Mouse (Mus musculus) ES-Bruce4 (cell line): ENCODE measurements at regions not wholly inside any gene's neighbourhood (a gene's known extent, or its start where the extent isn't known, plus 50 kb on each side); places are given as distances from the start of the nearest gene placed in this dataset.

Experiments used
- CTCF ChIP-seq: IDR thresholded peaks from one replicate; pipeline ENCODE4 v1.8.1; 2011; ENCODE audit warnings: low read depth, low read length
- EP300 ChIP-seq: IDR thresholded peaks from 2 replicates; pipeline ENCODE4 v1.6.1; 2011; ENCODE audit warnings: low read depth, low read length; ENCODE audit not compliant: insufficient read depth

DNA sequence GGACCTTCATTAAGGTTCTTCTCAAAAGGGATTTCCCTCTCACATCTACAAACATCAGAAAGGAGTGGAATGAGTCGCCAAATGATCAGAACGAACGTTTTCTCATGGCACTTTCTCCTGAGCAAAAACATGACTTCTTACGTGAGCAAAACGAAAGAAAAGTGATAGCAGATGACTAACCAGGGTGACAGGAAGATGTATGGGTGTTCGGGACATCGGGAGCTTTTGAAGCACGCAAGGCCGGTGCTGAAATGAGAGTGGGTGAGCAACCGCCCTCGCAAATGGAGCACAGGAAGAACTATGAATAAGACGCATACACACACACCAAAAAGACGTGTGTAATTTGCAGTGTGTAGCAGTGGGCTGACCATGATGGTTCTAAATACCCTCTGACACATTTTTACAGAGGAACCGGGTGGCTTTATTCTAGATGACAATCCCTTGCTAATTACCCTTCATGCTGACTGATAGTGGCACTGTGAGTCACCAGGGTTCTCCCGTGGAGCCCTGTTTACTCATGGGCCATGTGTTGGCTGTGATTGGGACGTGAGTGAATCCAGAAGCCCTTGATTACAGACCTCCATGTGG is 408.2 kb upstream of the Jarid2 start:
- no peak for TF ChIP-seq CTCF
- no peak for TF ChIP-seq EP300
